Mouse (Mus musculus): Measurements from ENCODE around the gene Aprt. TPM values are rescaled to one million over a fixed set of nuclear protein-coding genes. Genes with fewer than 3 reads are reported as not detected.

The Aprt gene
- total and polyA plus RNA-seq, 3 experiments = 516 to 561 (median 524) TPM

DNA sequence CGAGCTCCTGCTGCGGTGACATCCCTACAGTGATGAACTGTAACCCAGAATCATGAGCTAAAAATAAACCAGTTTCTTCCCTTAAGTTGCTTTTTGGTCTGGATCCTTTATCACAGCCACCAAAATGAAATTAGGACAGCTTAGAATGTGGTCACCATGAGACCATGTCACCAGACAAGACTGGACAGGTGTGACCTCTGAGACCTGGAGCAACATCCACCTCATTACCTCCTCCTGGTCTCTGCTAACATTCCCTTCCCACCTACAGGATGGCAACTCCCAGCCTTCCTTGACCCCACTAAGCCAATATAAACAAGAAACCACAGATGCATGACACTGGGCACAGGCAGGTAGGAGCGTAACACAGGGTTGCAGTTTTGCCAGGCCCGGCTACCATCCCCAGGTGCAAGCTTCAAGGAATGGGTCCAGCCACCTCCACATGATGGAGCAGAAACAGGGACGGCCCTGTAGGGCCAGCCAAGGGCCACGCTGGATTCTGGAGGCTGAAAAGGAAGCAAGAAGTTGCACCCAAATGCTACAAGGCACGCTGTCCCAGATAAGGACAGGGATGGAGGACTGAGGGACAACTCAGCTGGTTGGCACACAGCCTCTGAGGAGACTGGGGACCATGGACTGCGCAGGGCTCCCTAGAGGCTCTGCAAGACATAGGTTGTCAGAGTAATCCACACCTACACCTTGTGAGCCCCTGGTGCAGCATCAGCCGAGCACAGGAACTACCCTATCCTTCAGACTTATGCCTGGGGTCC is 38.2 kb downstream of the Aprt start:
- no peak for TF ChIP-seq MEF2A (IDR thresholded peaks at IDR 0.05; ENCODE audit: borderline replicate concordance, low read depth, low read length)
- TF ChIP-seq ELF1 (IDR thresholded peaks at IDR 0.05; ENCODE audit: low read depth, low read length) = no peak
- TF ChIP-seq ZC3H11A (IDR thresholded peaks at IDR 0.05; ENCODE audit: low read depth, low read length) = no peak
- TF ChIP-seq CHD2 (IDR thresholded peaks at IDR 0.05; ENCODE audit: low read length) = no peak
- no peak for TF ChIP-seq SMC3 (IDR thresholded peaks at IDR 0.05; ENCODE audit: low read depth, low read length)
- no peak for TF ChIP-seq PAX5 (IDR thresholded peaks at IDR 0.05; ENCODE audit: low read length)
- TF ChIP-seq E2F4 (IDR thresholded peaks at IDR 0.05; ENCODE audit: insufficient replicate concordance, low read depth, low read length) = no peak
- TF ChIP-seq MAZ (IDR thresholded peaks at IDR 0.05; ENCODE audit: low read depth, low read length) = no peak
- TF ChIP-seq MXI1 (IDR thresholded peaks at IDR 0.05; ENCODE audit: low read depth, low read length) = no peak
- TF ChIP-seq UBTF (IDR thresholded peaks at IDR 0.05; ENCODE audit: low read depth, low read length) = no peak
- TF ChIP-seq BHLHE40 (IDR thresholded peaks at IDR 0.05; ENCODE audit: low read depth, low read length) = no peak
- Histone ChIP-seq H3K27me3 (replicated peaks) (no peaks in the 10 kb centered on the region), H3K4me3 (replicated peaks in 1 of 3; ENCODE audit: low read depth in 2 of 3, low read length in 2 of 3, poor library complexity in 1 of 3) (no peak overlapping the region), H3K79me2 (replicated peaks; ENCODE audit: control insufficient read depth, extremely low read depth, insufficient read depth, poor library complexity, severe bottlenecking) (peaks cover 7% of the 10 kb centered on the region), H3K4me1 (ENCODE audit: control insufficient read depth in 1 of 2, insufficient read depth in 2 of 2) (peaks cover 0 to 15% of the 10 kb centered on the region in 2 experiments; a peak in 2 of 4 replicates), H3K9me3 (replicated peaks; ENCODE audit: low read length) (no peaks in the 10 kb centered on the region), H3K4me2 (ENCODE audit: insufficient read depth, low read depth, poor library complexity, severe bottlenecking) (no peak overlapping the region), H3K27ac (ENCODE audit: insufficient read depth, low read depth) (no peak overlapping the region), H3K9ac (ENCODE audit: insufficient read depth, low read depth) (no peak overlapping the region), H3K36me3 (replicated peaks in 1 of 2; ENCODE audit: control insufficient read depth in 1 of 2, insufficient read depth in 1 of 2, low read length in 1 of 2) (peaks cover 6 to 81% of the 10 kb centered on the region in 2 experiments)
- dilution Hi-C loops (cut with MboI; ENCODE audit: extremely low pct_ligation_motif_present, extremely low pct_unique_long_range_greater_than_20kb, low sequenced_read_pairs) (no loop called here), in situ Hi-C loops (cut with MboI; ENCODE audit: low pct_ligation_motif_present, low pct_unique_long_range_greater_than_20kb, low sequenced_read_pairs) (no loop called here)
- DNase-seq (ENCODE audit: extremely low read depth) = no peak

DNA sequence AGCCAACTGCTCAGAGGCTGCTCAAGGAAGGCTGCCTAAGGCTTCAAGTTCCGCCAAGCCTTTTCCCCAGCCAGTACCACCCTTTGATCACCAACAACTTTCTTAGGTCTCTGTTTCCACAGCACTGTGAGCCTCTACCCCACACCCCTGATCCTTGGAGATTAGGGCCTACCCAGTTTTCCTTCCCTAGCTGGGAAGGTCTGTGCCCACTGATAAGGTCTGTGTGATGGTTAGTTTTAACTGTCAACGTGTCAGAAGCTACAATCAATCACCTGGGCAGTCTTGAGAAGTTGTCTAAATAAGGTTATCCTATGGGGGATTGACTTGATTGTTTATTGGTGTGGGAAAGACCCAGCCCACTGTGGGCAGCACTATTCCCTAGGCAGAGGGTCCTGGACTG is 38.9 kb downstream of the Aprt start:
- H3K4me2 ChIP-seq (ENCODE audit: insufficient read depth, low read depth, poor library complexity, severe bottlenecking) = no peak overlapping the region
- H3K4me3 ChIP-seq (replicated peaks in 1 of 3; ENCODE audit: low read depth in 2 of 3, low read length in 2 of 3, poor library complexity in 1 of 3) = no peak overlapping the region
- in situ Hi-C loops (cut with MboI; ENCODE audit: low pct_ligation_motif_present, low pct_unique_long_range_greater_than_20kb, low sequenced_read_pairs) (no loop called here), dilution Hi-C loops (cut with MboI; ENCODE audit: extremely low pct_ligation_motif_present, extremely low pct_unique_long_range_greater_than_20kb, low sequenced_read_pairs) (no loop called here)
- peaks cover 6 to 81% of the 10 kb centered on the region in 2 experiments for H3K36me3 ChIP-seq (replicated peaks in 1 of 2; ENCODE audit: control insufficient read depth in 1 of 2, insufficient read depth in 1 of 2, low read length in 1 of 2)
- no peaks in the 10 kb centered on the region for H3K27me3 ChIP-seq (replicated peaks)
- H3K27ac ChIP-seq (ENCODE audit: insufficient read depth, low read depth) = no peak overlapping the region
- H3K79me2 ChIP-seq (replicated peaks; ENCODE audit: control insufficient read depth, extremely low read depth, insufficient read depth, poor library complexity, severe bottlenecking) = peaks cover 7% of the 10 kb centered on the region
- no peak for DNase-seq (ENCODE audit: extremely low read depth)
- TF ChIP-seq USF1 (IDR thresholded peaks at IDR 0.05; ENCODE audit: low read depth, low read length) (no peak), SMC3 (IDR thresholded peaks at IDR 0.05; ENCODE audit: low read depth, low read length) (no peak), IRF4 (IDR thresholded peaks at IDR 0.05; ENCODE audit: low read depth, low read length) (no peak), TCF12 (IDR thresholded peaks at IDR 0.05; ENCODE audit: low read depth, low read length) (no peak), MXI1 (IDR thresholded peaks at IDR 0.05; ENCODE audit: low read depth, low read length) (no peak), CTCF (conservative IDR thresholded peaks at IDR 0.05 in 1 of 2, IDR thresholded peaks at IDR 0.05 in 1 of 2; ENCODE audit: low read depth in 2 of 2, low read length in 2 of 2) (no peak), HCFC1 (IDR thresholded peaks at IDR 0.05; ENCODE audit: low read depth, low read length) (no peak), MAZ (IDR thresholded peaks at IDR 0.05; ENCODE audit: low read depth, low read length) (no peak), PAX5 (IDR thresholded peaks at IDR 0.05; ENCODE audit: low read length) (no peak), MEF2A (IDR thresholded peaks at IDR 0.05; ENCODE audit: borderline replicate concordance, low read depth, low read length) (no peak)
- no peaks in the 10 kb centered on the region for H3K9me3 ChIP-seq (replicated peaks; ENCODE audit: low read length)
- peaks cover 0 to 22% of the 10 kb centered on the region in 2 experiments; a peak in 2 of 4 replicates for H3K4me1 ChIP-seq (ENCODE audit: control insufficient read depth in 1 of 2, insufficient read depth in 2 of 2)
- H3K9ac ChIP-seq (ENCODE audit: insufficient read depth, low read depth) = no peak overlapping the region

Measured in CH12.LX (cell line).